Mouse (Mus musculus): ENCODE results near the gene Zfr2.
A peak's percentile ranks its signal among the peaks of the same experiment; 100 is the strongest.
"Not testable (repeated sequence)": the region's sequence is repeated elsewhere in the genome, so short reads cannot be mapped to it uniquely, and the experiment has no call there.

The Zfr2 gene

GRCm38 (mm10) chr10:81202978-81203720 is 29.8 kb upstream of the Zfr2 start:
- DNase-seq: no peak

- no peak for DNase-seq
Observed at GRCm38 (mm10) chr10:81204137-81204536, 28.8 kb upstream of the Zfr2 start.

GRCm38 (mm10) chr10:81210154-81210553 is 22.8 kb upstream of the Zfr2 start:
- no peak for DNase-seq

- no peak for DNase-seq
Observed at GRCm38 (mm10) chr10:81216260-81216659, 16.7 kb upstream of the Zfr2 start.

- DNase-seq: no peak
Observed at GRCm38 (mm10) chr10:81216810-81217209, 16.1 kb upstream of the Zfr2 start.

- peak in 1 of 2 experiments; percentile 34 for DNase-seq
Observed at GRCm38 (mm10) chr10:81217267-81217666, 15.7 kb upstream of the Zfr2 start.

- peak; percentile 72 to 76 for DNase-seq
Observed at GRCm38 (mm10) chr10:81217964-81218363, 15.0 kb upstream of the Zfr2 start.

GRCm38 (mm10) chr10:81221402-81222015 is 11.4 kb upstream of the Zfr2 start:
- no peak for DNase-seq

GRCm38 (mm10) chr10:81223731-81224130 is 9.2 kb upstream of the Zfr2 start:
- DNase-seq: not testable (repeated sequence)

GRCm38 (mm10) chr10:81229735-81230437 is 3.1 kb upstream of the Zfr2 start:
- DNase-seq: peak in 1 of 2 experiments; percentile 42

- DNase-seq: peak in 1 of 2 experiments; percentile 55
Observed at GRCm38 (mm10) chr10:81230438-81231332, 2.3 kb upstream of the Zfr2 start, which contains the start of gene Atcay. TSS of gene Atcay (minus strand) at chr10:81230833.

GRCm38 (mm10) chr10:81231436-81231835 is 1.5 kb upstream of the Zfr2 start:
- no peak for DNase-seq

GRCm38 (mm10) chr10:81233226-81233585 is 251 bp downstream of the Zfr2 start:
- no peak for DNase-seq

GRCm38 (mm10) chr10:81234206-81234605 is 1.3 kb downstream of the Zfr2 start:
- no peak for DNase-seq

- no peak for DNase-seq
Observed at GRCm38 (mm10) chr10:81236471-81237268, 3.7 kb downstream of the Zfr2 start.

- DNase-seq: no peak
Observed at GRCm38 (mm10) chr10:81238618-81239017, 5.7 kb downstream of the Zfr2 start.

- DNase-seq: peak; percentile 67 to 74
Observed at GRCm38 (mm10) chr10:81240876-81241275, 7.9 kb downstream of the Zfr2 start.

GRCm38 (mm10) chr10:81242021-81242420 is 9.1 kb downstream of the Zfr2 start:
- peak in 1 of 2 experiments; percentile 56 for DNase-seq

GRCm38 (mm10) chr10:81244146-81244545 is 11.2 kb downstream of the Zfr2 start:
- DNase-seq: no peak

- DNase-seq: peak; percentile 81 to 83
Observed at GRCm38 (mm10) chr10:81244595-81244994, 11.6 kb downstream of the Zfr2 start.

- DNase-seq: peak in 1 of 2 experiments; percentile 7
Observed at GRCm38 (mm10) chr10:81245166-81245565, 12.2 kb downstream of the Zfr2 start.

- peak in 1 of 2 experiments; percentile 42 for DNase-seq
Observed at GRCm38 (mm10) chr10:81247804-81248203, 14.8 kb downstream of the Zfr2 start.
